Mouse (Mus musculus): ENCODE results near the gene Sgsm2. TPM values are rescaled to one million over a fixed set of nuclear protein-coding genes. Genes with fewer than 3 reads are reported as not detected.
A peak's percentile ranks its signal among the peaks of the same experiment; 100 is the strongest.

Gene Sgsm2
- polyA plus RNA-seq, 1 experiment from 2014 or later: 25.1 TPM

- peaks cover 11% of the 10 kb centered on the region for H3K4me1 ChIP-seq (ENCODE audit: control insufficient read depth, insufficient read depth, low read depth, low read length)
- no peaks in the 10 kb centered on the region for H3K27me3 ChIP-seq (replicated peaks; ENCODE audit: control insufficient read depth, insufficient read depth, low read length)
- WGBS: 58% methylated on average over 6 of the region's 6 CpGs
- peak overlapping the region; percentile 66 for H3K27ac ChIP-seq (ENCODE audit: low read depth, low read length)
- ATAC-seq: no peak
- H3K9me3 ChIP-seq (ENCODE audit: control insufficient read depth, low read length): no peaks in the 10 kb centered on the region
- no peak overlapping the region for H3K4me2 ChIP-seq (ENCODE audit: low read length)
- no peak overlapping the region for H3K4me3 ChIP-seq (ENCODE audit: low read length)
- 0 out of 2 replicates have a peak overlapping the region, but pooled peaks have one; percentile 1 for H3K9ac ChIP-seq (ENCODE audit: low read depth, low read length)
- peaks cover 11% of the 10 kb centered on the region; the same call in 1 of the 2 replicates for H3K36me3 ChIP-seq (ENCODE audit: control insufficient read depth, insufficient read depth, low read length)
Measured at GRCm38 (mm10) chr11:74869603-74870002, 27.3 kb downstream of the Sgsm2 start.

GRCm38 (mm10) chr11:74868046-74868760, 28.7 kb downstream of the Sgsm2 start:
- no peaks in the 10 kb centered on the region for H3K27me3 ChIP-seq (replicated peaks; ENCODE audit: control insufficient read depth, insufficient read depth, low read length)
- H3K9me3 ChIP-seq (ENCODE audit: control insufficient read depth, low read length): no peaks in the 10 kb centered on the region
- H3K27ac ChIP-seq (ENCODE audit: low read depth, low read length): no peak overlapping the region
- H3K9ac ChIP-seq (ENCODE audit: low read depth, low read length): no peak overlapping the region
- H3K36me3 ChIP-seq (ENCODE audit: control insufficient read depth, insufficient read depth, low read length): peaks cover 11% of the 10 kb centered on the region; the same call in 1 of the 2 replicates
- peaks cover 11% of the 10 kb centered on the region for H3K4me1 ChIP-seq (ENCODE audit: control insufficient read depth, insufficient read depth, low read depth, low read length)
- no peak for ATAC-seq
- WGBS: 90% methylated on average over 13 of the region's 13 CpGs
- H3K4me2 ChIP-seq (ENCODE audit: low read length): no peak overlapping the region
- no peak overlapping the region for H3K4me3 ChIP-seq (ENCODE audit: low read length)

GRCm38 (mm10) chr11:74867181-74867580, 29.7 kb downstream of the Sgsm2 start:
- 68% methylated on average over 2 of the region's 2 CpGs for WGBS
- Histone ChIP-seq H3K27ac (ENCODE audit: low read depth, low read length) (no peak overlapping the region), H3K9ac (ENCODE audit: low read depth, low read length) (no peak overlapping the region), H3K4me2 (ENCODE audit: low read length) (no peak overlapping the region), H3K4me3 (ENCODE audit: low read length) (no peak overlapping the region), H3K4me1 (ENCODE audit: control insufficient read depth, insufficient read depth, low read depth, low read length) (peaks cover 11% of the 10 kb centered on the region), H3K27me3 (replicated peaks; ENCODE audit: control insufficient read depth, insufficient read depth, low read length) (no peaks in the 10 kb centered on the region), H3K9me3 (ENCODE audit: control insufficient read depth, low read length) (no peaks in the 10 kb centered on the region), H3K36me3 (ENCODE audit: control insufficient read depth, insufficient read depth, low read length) (peaks cover 11% of the 10 kb centered on the region; the same call in 1 of the 2 replicates)
- ATAC-seq: peak; percentile 40; the same call in 1 of the 2 replicates

- Histone ChIP-seq H3K36me3 (ENCODE audit: control insufficient read depth, insufficient read depth, low read length) (peaks cover 11% of the 10 kb centered on the region; the same call in 1 of the 2 replicates), H3K4me3 (ENCODE audit: low read length) (no peak overlapping the region), H3K4me2 (ENCODE audit: low read length) (no peak overlapping the region), H3K27me3 (replicated peaks; ENCODE audit: control insufficient read depth, insufficient read depth, low read length) (no peaks in the 10 kb centered on the region), H3K27ac (ENCODE audit: low read depth, low read length) (no peak overlapping the region), H3K9me3 (ENCODE audit: control insufficient read depth, low read length) (no peaks in the 10 kb centered on the region), H3K4me1 (ENCODE audit: control insufficient read depth, insufficient read depth, low read depth, low read length) (peaks cover 11% of the 10 kb centered on the region), H3K9ac (ENCODE audit: low read depth, low read length) (no peak overlapping the region)
- 82% methylated on average over 4 of the region's 4 CpGs for WGBS
- ATAC-seq: peak; percentile 58
Measured at GRCm38 (mm10) chr11:74866640-74867039, 30.2 kb downstream of the Sgsm2 start.

- WGBS: 87% methylated on average over 9 of the region's 9 CpGs
- H3K9me3 ChIP-seq (ENCODE audit: control insufficient read depth, low read length): no peaks in the 10 kb centered on the region
- ATAC-seq: no peak
- H3K36me3 ChIP-seq (ENCODE audit: control insufficient read depth, insufficient read depth, low read length): peaks cover 11% of the 10 kb centered on the region; the same call in 1 of the 2 replicates
- H3K4me2 ChIP-seq (ENCODE audit: low read length): no peak overlapping the region
- H3K4me3 ChIP-seq (ENCODE audit: low read length): no peak overlapping the region
- H3K9ac ChIP-seq (ENCODE audit: low read depth, low read length): no peak overlapping the region
- H3K27me3 ChIP-seq (replicated peaks; ENCODE audit: control insufficient read depth, insufficient read depth, low read length): no peaks in the 10 kb centered on the region
- peaks cover 2% of the 10 kb centered on the region; the same call in 1 of the 2 replicates for H3K4me1 ChIP-seq (ENCODE audit: control insufficient read depth, insufficient read depth, low read depth, low read length)
- H3K27ac ChIP-seq (ENCODE audit: low read depth, low read length): no peak overlapping the region
Measured at GRCm38 (mm10) chr11:74865252-74865651, 31.6 kb downstream of the Sgsm2 start.

GRCm38 (mm10) chr11:74864421-74864820, 32.4 kb downstream of the Sgsm2 start:
- H3K4me2 ChIP-seq (ENCODE audit: low read length): no peak overlapping the region
- no peak overlapping the region for H3K27ac ChIP-seq (ENCODE audit: low read depth, low read length)
- no peaks in the 10 kb centered on the region for H3K9me3 ChIP-seq (ENCODE audit: control insufficient read depth, low read length)
- peaks cover 2% of the 10 kb centered on the region; the same call in 1 of the 2 replicates for H3K4me1 ChIP-seq (ENCODE audit: control insufficient read depth, insufficient read depth, low read depth, low read length)
- WGBS: 92% methylated on average over 9 of the region's 9 CpGs
- H3K9ac ChIP-seq (ENCODE audit: low read depth, low read length): no peak overlapping the region
- no peak overlapping the region for H3K4me3 ChIP-seq (ENCODE audit: low read length)
- H3K36me3 ChIP-seq (ENCODE audit: control insufficient read depth, insufficient read depth, low read length): peaks cover 11% of the 10 kb centered on the region; the same call in 1 of the 2 replicates
- no peak for ATAC-seq
- H3K27me3 ChIP-seq (replicated peaks; ENCODE audit: control insufficient read depth, insufficient read depth, low read length): no peaks in the 10 kb centered on the region

- H3K9ac ChIP-seq (ENCODE audit: low read depth, low read length): no peak overlapping the region
- 33% methylated on average over 11 of the region's 11 CpGs for WGBS
- no peaks in the 10 kb centered on the region for H3K27me3 ChIP-seq (replicated peaks; ENCODE audit: control insufficient read depth, insufficient read depth, low read length)
- ATAC-seq: no peak
- H3K4me1 ChIP-seq (ENCODE audit: control insufficient read depth, insufficient read depth, low read depth, low read length): no peaks in the 10 kb centered on the region
- H3K36me3 ChIP-seq (ENCODE audit: control insufficient read depth, insufficient read depth, low read length): peaks cover 13% of the 10 kb centered on the region; the same call in 1 of the 2 replicates
- no peak overlapping the region for H3K4me3 ChIP-seq (ENCODE audit: low read length)
- H3K4me2 ChIP-seq (ENCODE audit: low read length): no peak overlapping the region
- no peaks in the 10 kb centered on the region for H3K9me3 ChIP-seq (ENCODE audit: control insufficient read depth, low read length)
- H3K27ac ChIP-seq (ENCODE audit: low read depth, low read length): no peak overlapping the region
Measured at GRCm38 (mm10) chr11:74863471-74863870, 33.4 kb downstream of the Sgsm2 start.

- Histone ChIP-seq H3K9ac (ENCODE audit: low read depth, low read length) (no peak overlapping the region), H3K9me3 (ENCODE audit: control insufficient read depth, low read length) (no peaks in the 10 kb centered on the region), H3K27ac (ENCODE audit: low read depth, low read length) (no peak overlapping the region), H3K36me3 (ENCODE audit: control insufficient read depth, insufficient read depth, low read length) (peaks cover 19% of the 10 kb centered on the region; the same call in 1 of the 2 replicates), H3K4me3 (ENCODE audit: low read length) (no peak overlapping the region), H3K4me1 (ENCODE audit: control insufficient read depth, insufficient read depth, low read depth, low read length) (no peaks in the 10 kb centered on the region), H3K4me2 (ENCODE audit: low read length) (no peak overlapping the region), H3K27me3 (replicated peaks; ENCODE audit: control insufficient read depth, insufficient read depth, low read length) (no peaks in the 10 kb centered on the region)
- WGBS: 82% methylated on average over 5 of the region's 5 CpGs
- no peak for ATAC-seq
Measured at GRCm38 (mm10) chr11:74862129-74862528, 34.7 kb downstream of the Sgsm2 start.

- no peak overlapping the region for H3K4me2 ChIP-seq (ENCODE audit: low read length)
- H3K9ac ChIP-seq (ENCODE audit: low read depth, low read length): no peak overlapping the region
- H3K36me3 ChIP-seq (ENCODE audit: control insufficient read depth, insufficient read depth, low read length): peaks cover 12% of the 10 kb centered on the region; the same call in 1 of the 2 replicates
- no peaks in the 10 kb centered on the region for H3K27me3 ChIP-seq (replicated peaks; ENCODE audit: control insufficient read depth, insufficient read depth, low read length)
- 88% methylated on average over 9 of the region's 9 CpGs for WGBS
- H3K27ac ChIP-seq (ENCODE audit: low read depth, low read length): no peak overlapping the region
- H3K4me1 ChIP-seq (ENCODE audit: control insufficient read depth, insufficient read depth, low read depth, low read length): no peaks in the 10 kb centered on the region
- no peak overlapping the region for H3K4me3 ChIP-seq (ENCODE audit: low read length)
- H3K9me3 ChIP-seq (ENCODE audit: control insufficient read depth, low read length): no peaks in the 10 kb centered on the region
- no peak for ATAC-seq
Measured at GRCm38 (mm10) chr11:74857756-74858155, 39.1 kb downstream of the Sgsm2 start.

Data from hindbrain, embryonic 16.5 days (tissue).